Mouse (Mus musculus): ENCODE data around the gene Paf1. TPM values are rescaled to one million over a fixed set of nuclear protein-coding genes. Genes with fewer than 3 reads are reported as not detected.

Gene Paf1
- total and polyA plus RNA-seq, 2 experiments, result 16.1 to 59.1 TPM

DNA sequence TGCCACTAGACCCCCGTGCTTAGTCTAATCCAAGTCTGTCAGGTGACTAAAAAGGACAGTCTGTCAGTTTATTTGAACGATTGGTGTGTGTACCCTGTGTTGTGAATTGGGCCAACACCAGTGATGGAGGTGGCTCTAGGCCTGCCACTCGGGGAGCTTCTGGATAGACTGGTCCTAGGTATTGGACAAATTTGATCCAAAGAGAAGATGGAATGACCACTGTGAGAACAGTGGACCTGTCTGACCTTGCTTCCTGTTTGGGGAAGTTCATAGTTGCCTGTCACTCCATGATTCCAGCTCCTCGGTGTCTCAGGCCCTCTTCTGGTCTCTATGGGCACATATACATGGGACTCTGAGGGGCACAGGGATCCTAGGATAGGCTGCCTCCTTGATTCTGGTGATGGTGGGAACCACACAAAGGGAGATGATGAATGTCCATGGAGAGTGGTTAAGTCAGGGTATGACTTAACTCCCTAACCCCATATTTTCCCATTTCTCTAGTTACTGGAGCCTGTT, 41.0 kb upstream of the Paf1 start:
- H3K4me1 ChIP-seq (ENCODE audit: control insufficient read depth, insufficient read depth, low read length), result peaks cover 26% of the 10 kb centered on the region
- peaks cover 15% of the 10 kb centered on the region for H3K36me3 ChIP-seq (ENCODE audit: control insufficient read depth, insufficient read depth, low read length)
- peak overlapping the region; percentile 55 for H3K9ac ChIP-seq (ENCODE audit: low read depth, low read length)
- H3K27me3 ChIP-seq (ENCODE audit: control insufficient read depth, insufficient read depth, low read length), result no peaks in the 10 kb centered on the region
- 7% methylated on average over 4 of the region's 4 CpGs for WGBS
- no peak for TF ChIP-seq POLR2A (IDR thresholded peaks at IDR 0.05; ENCODE audit: extremely low read depth, insufficient read depth, low read length)
- no peak for TF ChIP-seq CTCF (IDR thresholded peaks at IDR 0.05; ENCODE audit: low read depth, low read length)
- H3K27ac ChIP-seq (replicated peaks; ENCODE audit: insufficient read depth, low read depth, low read length), result no peak overlapping the region
- DNase-seq (ENCODE audit: extremely low read depth, low read depth, low spot score), result no peak
- peak overlapping the region; percentile 83 for H3K4me3 ChIP-seq (ENCODE audit: insufficient read depth, low read depth, low read length)
- H3K79me2 ChIP-seq (ENCODE audit: control insufficient read depth, insufficient read depth, low read length), result peaks cover 11% of the 10 kb centered on the region; the same call in 1 of the 2 replicates

DNA sequence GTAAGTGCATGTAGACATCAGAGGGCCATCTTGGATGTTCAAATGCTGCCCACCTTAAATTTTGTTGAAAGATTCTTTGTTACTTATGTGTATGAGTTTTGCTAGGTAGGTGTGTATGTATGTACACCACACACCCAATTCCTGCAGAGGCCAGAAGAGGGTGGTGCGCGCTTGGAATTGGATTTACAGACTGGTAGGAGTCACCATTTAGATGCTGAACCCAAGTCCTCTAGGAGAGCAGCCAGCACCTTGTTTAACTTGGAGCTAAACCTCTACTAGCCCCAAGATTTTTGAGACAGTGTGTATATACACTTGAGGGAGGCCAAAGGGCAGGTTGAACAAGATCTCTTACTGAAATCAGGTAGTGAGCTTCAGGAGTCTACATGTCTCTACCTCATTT, 39.5 kb upstream of the Paf1 start:
- TF ChIP-seq POLR2A (IDR thresholded peaks at IDR 0.05; ENCODE audit: extremely low read depth, insufficient read depth, low read length) (no peak), CTCF (IDR thresholded peaks at IDR 0.05; ENCODE audit: low read depth, low read length) (peak; percentile 44; the same call in 1 of the 2 replicates)
- H3K4me1 ChIP-seq (ENCODE audit: control insufficient read depth, insufficient read depth, low read length), result peaks cover 31% of the 10 kb centered on the region
- WGBS, result 25% methylated on average over 2 of the region's 2 CpGs

DNA sequence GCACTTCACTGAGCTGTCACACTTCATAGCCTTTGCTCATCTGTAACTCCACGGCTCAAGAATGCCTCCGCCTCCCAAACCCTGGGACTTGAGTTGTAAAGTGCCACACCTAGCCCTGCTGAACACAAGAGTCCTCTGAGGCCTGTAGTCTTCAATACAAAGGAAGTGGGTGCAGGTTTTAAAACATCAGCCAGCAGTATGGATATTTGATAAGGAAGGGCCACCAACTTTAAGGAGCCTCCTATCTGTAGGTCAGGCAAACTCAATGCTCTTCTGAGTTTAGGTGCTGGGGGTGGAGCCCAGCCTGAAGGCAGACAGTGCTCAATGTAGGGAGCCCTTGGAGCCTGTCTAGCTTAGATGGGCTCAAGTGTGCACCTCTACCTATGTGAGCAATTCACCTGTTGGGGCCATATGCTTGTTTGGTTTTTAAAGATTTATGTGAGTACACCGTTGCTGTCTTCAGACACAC, 38.6 kb upstream of the Paf1 start:
- WGBS, result 84% methylated on average over 3 of the region's 3 CpGs

More for the DNA sequence above, 39.5 kb upstream of the Paf1 start:
- Histone ChIP-seq H3K9ac (ENCODE audit: low read depth, low read length) (no peak overlapping the region), H3K36me3 (ENCODE audit: control insufficient read depth, insufficient read depth, low read length) (peaks cover 15% of the 10 kb centered on the region), H3K4me3 (ENCODE audit: insufficient read depth, low read depth, low read length) (no peak overlapping the region), H3K79me2 (ENCODE audit: control insufficient read depth, insufficient read depth, low read length) (peaks cover 11% of the 10 kb centered on the region; the same call in 1 of the 2 replicates), H3K27ac (replicated peaks; ENCODE audit: insufficient read depth, low read depth, low read length) (peak overlapping the region; percentile 41; the same call in 1 of the 2 replicates), H3K27me3 (ENCODE audit: control insufficient read depth, insufficient read depth, low read length) (no peaks in the 10 kb centered on the region)
- DNase-seq (ENCODE audit: extremely low read depth, low read depth, low spot score), result peak; percentile 96

DNA sequence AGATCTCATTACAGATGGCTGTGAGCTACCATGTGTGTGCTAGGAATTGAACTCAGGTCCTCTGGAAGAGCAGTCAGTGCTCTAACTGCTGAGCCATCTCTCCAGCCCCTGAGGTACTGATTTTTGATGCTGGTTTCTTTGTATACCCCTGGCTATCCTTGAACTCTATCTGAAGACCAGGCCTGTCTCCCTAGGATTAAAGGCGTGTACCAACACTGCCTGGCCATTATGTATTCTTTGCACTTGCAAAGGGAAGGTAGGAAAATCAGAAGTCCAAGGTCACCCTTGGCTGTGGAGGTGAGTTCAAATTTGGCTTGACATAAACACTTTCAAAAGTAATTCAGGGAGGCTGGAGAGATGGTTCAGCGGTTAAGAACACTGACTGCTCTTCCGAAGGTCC, 38.2 kb upstream of the Paf1 start:
- Histone ChIP-seq H3K4me3 (ENCODE audit: insufficient read depth, low read depth, low read length) (no peak overlapping the region), H3K4me1 (ENCODE audit: control insufficient read depth, insufficient read depth, low read length) (peaks cover 35% of the 10 kb centered on the region), H3K27ac (replicated peaks; ENCODE audit: insufficient read depth, low read depth, low read length) (no peak overlapping the region), H3K27me3 (ENCODE audit: control insufficient read depth, insufficient read depth, low read length) (no peaks in the 10 kb centered on the region), H3K79me2 (ENCODE audit: control insufficient read depth, insufficient read depth, low read length) (peaks cover 11% of the 10 kb centered on the region; the same call in 1 of the 2 replicates), H3K9ac (ENCODE audit: low read depth, low read length) (no peak overlapping the region), H3K36me3 (ENCODE audit: control insufficient read depth, insufficient read depth, low read length) (peaks cover 15% of the 10 kb centered on the region)
- TF ChIP-seq CTCF (IDR thresholded peaks at IDR 0.05; ENCODE audit: low read depth, low read length) (no peak), POLR2A (IDR thresholded peaks at IDR 0.05; ENCODE audit: extremely low read depth, insufficient read depth, low read length) (no peak)
- no peak for DNase-seq (ENCODE audit: extremely low read depth, low read depth, low spot score)
- 94% methylated on average over 3 of the region's 3 CpGs for WGBS

More for the DNA sequence above, 38.6 kb upstream of the Paf1 start:
- H3K79me2 ChIP-seq (ENCODE audit: control insufficient read depth, insufficient read depth, low read length), result peaks cover 11% of the 10 kb centered on the region; the same call in 1 of the 2 replicates
- peak overlapping the region; percentile 41 for H3K27ac ChIP-seq (replicated peaks; ENCODE audit: insufficient read depth, low read depth, low read length)
- H3K9ac ChIP-seq (ENCODE audit: low read depth, low read length), result no peak overlapping the region
- H3K27me3 ChIP-seq (ENCODE audit: control insufficient read depth, insufficient read depth, low read length), result no peaks in the 10 kb centered on the region
- TF ChIP-seq CTCF (IDR thresholded peaks at IDR 0.05; ENCODE audit: low read depth, low read length), result no peak
- no peak for TF ChIP-seq POLR2A (IDR thresholded peaks at IDR 0.05; ENCODE audit: extremely low read depth, insufficient read depth, low read length)
- H3K36me3 ChIP-seq (ENCODE audit: control insufficient read depth, insufficient read depth, low read length), result peaks cover 15% of the 10 kb centered on the region
- H3K4me3 ChIP-seq (ENCODE audit: insufficient read depth, low read depth, low read length), result no peak overlapping the region
- no peak for DNase-seq (ENCODE audit: extremely low read depth, low read depth, low spot score)
- H3K4me1 ChIP-seq (ENCODE audit: control insufficient read depth, insufficient read depth, low read length), result peaks cover 35% of the 10 kb centered on the region

DNA sequence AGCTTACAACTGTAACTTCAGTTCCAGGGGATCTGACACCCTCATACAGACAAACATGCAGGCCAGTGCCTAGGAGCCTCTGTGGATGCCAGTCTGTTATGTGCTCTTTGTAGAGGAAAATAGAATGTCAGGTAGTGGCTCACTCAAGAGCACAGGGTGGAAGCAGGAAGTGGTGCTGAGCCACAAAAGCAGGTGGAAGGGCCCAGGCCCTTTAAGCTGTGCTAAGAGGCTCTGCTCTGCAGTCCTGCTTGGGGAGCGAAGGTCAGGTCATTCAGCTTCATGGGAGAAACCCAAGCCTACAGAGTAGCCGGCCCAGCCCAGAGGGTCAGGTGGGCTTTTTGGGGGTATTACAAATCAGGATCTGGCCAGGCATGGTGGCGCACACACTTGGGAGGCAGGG, 37.5 kb upstream of the Paf1 start:
- peaks cover 11% of the 10 kb centered on the region; the same call in 1 of the 2 replicates for H3K79me2 ChIP-seq (ENCODE audit: control insufficient read depth, insufficient read depth, low read length)
- DNase-seq (ENCODE audit: extremely low read depth, low read depth, low spot score), result no peak
- H3K36me3 ChIP-seq (ENCODE audit: control insufficient read depth, insufficient read depth, low read length), result peaks cover 15% of the 10 kb centered on the region
- H3K27ac ChIP-seq (replicated peaks; ENCODE audit: insufficient read depth, low read depth, low read length), result no peak overlapping the region
- TF ChIP-seq POLR2A (IDR thresholded peaks at IDR 0.05; ENCODE audit: extremely low read depth, insufficient read depth, low read length), result no peak
- TF ChIP-seq CTCF (IDR thresholded peaks at IDR 0.05; ENCODE audit: low read depth, low read length), result no peak
- WGBS, result 85% methylated on average over 3 of the region's 3 CpGs
- H3K9ac ChIP-seq (ENCODE audit: low read depth, low read length), result no peak overlapping the region
- peaks cover 31% of the 10 kb centered on the region for H3K4me1 ChIP-seq (ENCODE audit: control insufficient read depth, insufficient read depth, low read length)
- H3K27me3 ChIP-seq (ENCODE audit: control insufficient read depth, insufficient read depth, low read length), result no peaks in the 10 kb centered on the region
- no peak overlapping the region for H3K4me3 ChIP-seq (ENCODE audit: insufficient read depth, low read depth, low read length)

DNA sequence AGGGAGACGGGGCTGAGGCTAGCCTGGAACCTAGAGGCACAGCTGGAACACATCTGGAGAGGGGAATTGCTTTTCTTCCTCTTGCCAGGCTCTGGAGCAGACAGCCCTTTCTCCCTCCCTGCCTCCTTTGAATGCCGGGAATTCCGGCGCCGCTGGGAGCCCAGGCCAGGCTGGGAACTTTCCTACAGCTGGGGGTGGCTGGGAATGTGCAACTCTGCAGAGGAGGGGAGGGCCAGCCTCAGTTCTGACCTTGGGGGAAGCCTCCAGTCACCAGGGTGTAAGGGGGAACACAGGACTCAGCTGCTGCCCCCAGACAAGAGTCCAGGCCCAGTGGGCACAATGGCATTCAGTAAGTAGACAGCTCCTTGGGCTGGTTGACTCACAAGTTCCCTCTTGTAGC, 35.8 kb upstream of the Paf1 start:
- DNase-seq (ENCODE audit: extremely low read depth, low read depth, low spot score), result no peak
- H3K27me3 ChIP-seq (ENCODE audit: control insufficient read depth, insufficient read depth, low read length), result no peaks in the 10 kb centered on the region
- peak overlapping the region; percentile 46 for H3K27ac ChIP-seq (replicated peaks; ENCODE audit: insufficient read depth, low read depth, low read length)
- H3K9ac ChIP-seq (ENCODE audit: low read depth, low read length), result 0 out of 2 replicates have a peak overlapping the region, but pooled peaks have one; percentile 24
- H3K79me2 ChIP-seq (ENCODE audit: control insufficient read depth, insufficient read depth, low read length), result no peaks in the 10 kb centered on the region
- H3K4me1 ChIP-seq (ENCODE audit: control insufficient read depth, insufficient read depth, low read length), result peaks cover 24% of the 10 kb centered on the region
- no peak overlapping the region for H3K4me3 ChIP-seq (ENCODE audit: insufficient read depth, low read depth, low read length)
- H3K36me3 ChIP-seq (ENCODE audit: control insufficient read depth, insufficient read depth, low read length), result peaks cover 15% of the 10 kb centered on the region
- TF ChIP-seq POLR2A (IDR thresholded peaks at IDR 0.05; ENCODE audit: extremely low read depth, insufficient read depth, low read length), result no peak
- TF ChIP-seq CTCF (IDR thresholded peaks at IDR 0.05; ENCODE audit: low read depth, low read length), result no peak
- 53% methylated on average over 5 of the region's 5 CpGs for WGBS
